Mouse (Mus musculus): Measurements from ENCODE around the gene Plppr3.

The Plppr3 gene

DNA sequence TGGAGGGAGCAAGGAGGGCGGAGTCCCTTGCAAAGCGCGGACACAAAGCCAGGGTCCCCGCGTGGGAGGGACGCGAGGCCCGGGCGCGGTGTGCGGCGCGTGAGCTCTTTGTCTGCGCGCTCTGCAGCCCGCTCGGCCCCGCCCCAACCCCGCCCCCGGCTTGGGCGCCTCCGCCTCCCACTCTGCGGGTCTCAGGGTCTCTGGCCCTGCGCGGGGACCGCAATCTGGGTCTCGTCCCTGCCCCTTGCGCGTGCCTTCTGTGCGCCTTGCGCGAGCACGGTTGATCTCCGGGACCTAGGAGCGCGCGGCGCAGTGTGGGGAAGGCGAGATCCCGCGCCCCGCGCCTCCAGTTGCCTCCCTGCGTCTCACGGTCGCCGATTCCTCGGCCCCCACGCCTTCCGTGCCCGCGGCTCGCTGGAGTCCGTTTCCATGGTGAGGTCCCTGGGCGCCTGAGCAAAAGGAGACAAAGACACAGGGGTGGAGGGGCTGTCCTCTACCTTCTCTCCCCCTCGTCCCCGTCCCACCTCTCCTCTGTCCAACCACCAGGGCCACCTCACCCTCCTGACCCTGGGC is at the start of gene Plppr3, which contains the start of gene Prtn3:
Gene Plppr3, minus strand, starts transcription at position 345 of the 573 bp plus-strand sequence.
Gene Prtn3, plus strand, starts transcription at position 187 of the 573 bp plus-strand sequence.
- in situ Hi-C loops (cut with MboI; ENCODE audit: low sequenced_read_pairs), result no loop called here

DNA sequence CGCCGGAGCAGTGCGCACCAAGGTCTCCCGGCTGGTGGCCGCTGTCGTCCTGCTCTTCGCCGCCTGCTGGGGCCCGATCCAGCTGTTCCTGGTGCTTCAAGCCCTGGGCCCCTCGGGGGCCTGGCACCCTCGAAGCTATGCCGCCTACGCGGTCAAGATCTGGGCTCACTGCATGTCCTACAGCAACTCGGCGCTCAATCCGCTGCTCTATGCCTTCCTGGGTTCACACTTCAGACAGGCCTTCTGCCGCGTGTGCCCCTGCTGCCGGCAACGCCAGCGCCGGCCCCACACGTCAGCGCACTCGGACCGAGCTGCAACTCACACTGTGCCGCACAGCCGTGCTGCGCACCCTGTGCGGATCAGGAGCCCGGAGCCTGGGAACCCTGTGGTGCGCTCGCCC is 47.1 kb upstream of the Plppr3 start:
- in situ Hi-C loops (cut with MboI; ENCODE audit: low sequenced_read_pairs), result loop anchor here (5.0 kb wide), 1 partner anchor 36 kb away; no protein-coding TSS in a partner anchor

DNA sequence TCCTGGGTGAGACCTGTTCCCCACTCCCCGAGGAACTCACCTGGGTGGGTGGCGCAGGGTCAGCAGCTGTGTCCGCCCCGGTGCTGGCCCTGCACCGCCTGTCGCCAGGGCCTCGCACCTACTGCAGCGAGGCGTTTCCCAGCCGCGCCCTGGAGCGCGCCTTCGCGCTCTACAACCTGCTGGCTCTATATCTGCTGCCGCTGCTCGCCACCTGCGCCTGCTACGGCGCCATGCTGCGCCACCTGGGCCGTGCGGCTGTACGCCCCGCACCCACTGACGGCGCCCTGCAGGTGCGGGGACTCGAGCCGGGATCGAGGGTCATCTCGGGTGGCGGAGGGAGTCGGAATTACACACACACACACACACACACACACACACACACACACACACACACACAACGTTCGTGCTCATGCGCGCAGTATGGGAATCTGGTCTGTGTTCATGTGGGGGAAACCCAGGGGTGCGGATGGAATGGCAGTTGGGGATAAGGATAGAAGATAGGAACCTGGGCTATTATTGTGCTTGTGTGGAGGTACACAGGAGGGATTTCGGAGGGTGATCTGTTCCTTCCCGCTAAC is 46.6 kb upstream of the Plppr3 start, which contains the start of gene R3hdm4:
Gene R3hdm4, minus strand, starts transcription at position 251 of the 578 bp plus-strand sequence.
- in situ Hi-C loops (cut with MboI; ENCODE audit: low sequenced_read_pairs), result loop anchor here (5.0 kb wide), 1 partner anchor 36 kb away; no protein-coding TSS in a partner anchor

DNA sequence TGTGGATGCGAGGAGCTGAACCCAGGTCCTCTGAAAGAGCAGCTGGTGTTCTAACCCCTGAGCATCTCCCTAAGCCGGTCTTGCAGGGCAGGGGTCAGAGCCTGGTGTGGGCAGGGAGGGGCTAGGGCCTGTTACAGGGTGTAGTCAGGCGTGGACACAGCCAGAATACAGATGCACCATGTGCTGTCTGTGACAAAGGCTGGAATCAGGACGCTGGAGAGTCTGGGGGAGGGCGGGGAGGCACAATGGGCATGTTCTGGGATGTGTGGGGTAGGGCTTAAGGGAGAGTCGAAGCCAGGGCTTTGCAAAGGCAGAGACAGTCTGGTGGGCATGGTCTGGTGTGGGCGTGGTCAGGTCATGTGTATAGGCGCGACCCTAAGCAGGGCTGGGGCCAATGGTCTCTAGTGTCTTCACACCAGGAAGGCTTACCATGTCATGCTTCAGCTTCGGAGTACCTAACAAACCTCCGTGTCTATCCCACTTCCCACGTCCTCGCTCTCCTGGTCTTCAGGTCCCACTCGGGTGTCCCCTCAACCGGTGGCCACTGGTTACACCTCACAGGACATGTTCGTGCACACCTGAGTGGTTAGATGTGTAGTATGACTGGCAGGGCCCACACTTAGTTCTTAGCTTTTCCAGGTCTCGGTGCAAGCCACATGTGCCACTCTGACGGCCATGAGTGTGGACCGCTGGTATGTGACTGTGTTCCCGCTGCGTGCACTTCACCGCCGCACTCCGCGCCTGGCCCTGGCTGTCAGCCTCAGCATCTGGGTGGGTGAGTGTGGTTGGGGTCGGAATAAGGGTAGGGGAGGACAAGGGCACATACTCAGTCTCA is 45.8 kb upstream of the Plppr3 start:
- in situ Hi-C loops (cut with MboI; ENCODE audit: low sequenced_read_pairs), result loop anchor here (5.0 kb wide), 1 partner anchor 37 kb away; no protein-coding TSS in a partner anchor

DNA sequence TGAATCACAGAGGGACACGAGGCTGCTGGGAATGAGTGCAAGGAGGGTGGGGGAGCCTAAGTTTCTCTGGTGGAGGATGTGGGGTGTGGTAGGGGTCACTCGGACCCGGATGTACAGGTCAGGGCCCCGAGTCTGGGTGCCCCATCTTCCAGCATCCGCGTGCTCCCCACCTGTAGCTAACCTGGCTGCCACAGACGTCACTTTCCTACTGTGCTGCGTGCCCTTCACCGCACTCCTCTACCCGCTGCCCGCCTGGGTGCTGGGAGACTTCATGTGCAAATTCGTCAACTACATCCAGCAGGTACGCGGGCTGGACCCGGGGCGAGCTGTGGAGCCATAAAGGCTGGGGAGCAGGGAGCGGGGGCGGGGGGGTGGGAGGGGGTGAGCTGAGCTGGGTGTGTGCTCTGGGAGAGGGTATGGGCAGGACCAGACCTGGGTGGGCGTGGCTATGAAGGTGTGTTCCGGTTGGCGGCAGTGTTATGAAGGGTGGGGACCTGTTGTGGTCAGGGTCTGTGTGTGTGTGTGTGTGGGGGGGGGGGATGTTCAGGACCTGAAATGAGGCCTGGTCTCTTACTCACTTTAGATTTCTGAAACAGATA is 44.9 kb upstream of the Plppr3 start:
- in situ Hi-C loops (cut with MboI; ENCODE audit: low sequenced_read_pairs), result no loop called here

DNA sequence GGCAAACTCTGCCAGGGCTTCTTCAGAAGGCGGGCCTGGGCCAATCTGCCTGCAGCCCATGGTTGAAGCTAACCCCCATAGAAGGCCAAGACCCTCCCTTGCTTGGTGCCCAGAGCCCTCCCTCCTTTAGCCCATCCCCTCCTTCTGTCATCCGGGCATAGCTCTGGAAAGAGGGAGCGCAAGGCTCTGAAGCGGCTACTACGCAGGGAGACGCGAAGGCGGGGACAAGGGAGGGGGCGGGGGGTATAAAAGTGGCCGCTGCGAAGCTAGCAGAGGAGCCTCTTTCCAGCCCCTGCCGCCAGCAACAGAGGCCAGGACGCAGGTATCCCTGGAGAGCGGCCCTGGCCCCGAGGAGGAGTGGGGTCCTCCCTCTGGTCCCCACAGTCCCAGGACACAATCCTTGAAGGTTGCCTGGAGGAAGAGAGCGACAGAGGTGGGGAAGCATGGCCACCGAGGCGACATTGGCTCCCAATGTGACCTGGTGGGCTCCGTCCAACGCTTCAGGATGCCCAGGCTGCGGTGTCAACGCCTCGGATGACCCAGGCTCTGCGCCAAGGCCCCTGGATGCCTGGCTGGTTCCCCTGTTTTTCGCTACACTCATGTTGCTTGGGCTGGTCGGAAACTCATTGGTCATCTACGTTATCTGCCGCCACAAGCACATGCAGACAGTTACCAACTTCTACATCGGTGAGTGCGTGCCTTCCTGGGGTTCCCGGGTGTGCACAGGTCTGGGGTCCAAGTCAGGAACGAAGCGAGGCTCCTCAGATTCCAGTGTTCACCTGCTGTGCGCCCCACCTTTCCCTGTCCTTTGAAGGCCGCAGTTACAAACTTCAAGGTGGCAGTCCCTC is 44.0 kb upstream of the Plppr3 start:
- in situ Hi-C loops (cut with MboI; ENCODE audit: low sequenced_read_pairs), result no loop called here

DNA sequence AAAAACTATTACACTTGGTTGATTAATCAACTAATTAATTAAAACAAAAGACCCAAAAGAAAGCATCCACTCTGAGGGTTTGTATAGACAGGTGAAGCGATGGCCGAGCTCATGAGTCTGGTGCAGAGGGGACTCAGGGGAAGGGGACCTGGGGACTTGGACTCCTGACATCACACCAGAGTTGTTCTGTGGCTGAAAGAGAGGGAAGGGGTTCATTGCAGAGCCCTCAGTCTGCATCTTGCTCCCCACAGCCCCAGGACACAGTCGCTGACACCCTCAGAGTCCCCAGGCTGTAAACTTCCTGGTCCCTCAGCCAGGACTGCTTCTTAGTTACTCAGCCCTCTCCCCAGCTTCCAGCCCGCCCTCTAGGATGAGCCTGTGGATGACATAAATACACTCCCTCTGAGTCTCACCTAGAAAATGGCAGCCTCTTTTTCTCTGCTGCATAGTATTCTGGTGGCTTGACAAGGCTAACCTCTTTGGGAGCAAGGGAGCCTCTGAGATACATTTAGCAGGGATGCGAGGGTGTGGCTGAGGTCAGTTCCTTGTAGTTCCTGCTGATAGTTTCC is 43.2 kb upstream of the Plppr3 start:
- in situ Hi-C loops (cut with MboI; ENCODE audit: low sequenced_read_pairs), result no loop called here

DNA sequence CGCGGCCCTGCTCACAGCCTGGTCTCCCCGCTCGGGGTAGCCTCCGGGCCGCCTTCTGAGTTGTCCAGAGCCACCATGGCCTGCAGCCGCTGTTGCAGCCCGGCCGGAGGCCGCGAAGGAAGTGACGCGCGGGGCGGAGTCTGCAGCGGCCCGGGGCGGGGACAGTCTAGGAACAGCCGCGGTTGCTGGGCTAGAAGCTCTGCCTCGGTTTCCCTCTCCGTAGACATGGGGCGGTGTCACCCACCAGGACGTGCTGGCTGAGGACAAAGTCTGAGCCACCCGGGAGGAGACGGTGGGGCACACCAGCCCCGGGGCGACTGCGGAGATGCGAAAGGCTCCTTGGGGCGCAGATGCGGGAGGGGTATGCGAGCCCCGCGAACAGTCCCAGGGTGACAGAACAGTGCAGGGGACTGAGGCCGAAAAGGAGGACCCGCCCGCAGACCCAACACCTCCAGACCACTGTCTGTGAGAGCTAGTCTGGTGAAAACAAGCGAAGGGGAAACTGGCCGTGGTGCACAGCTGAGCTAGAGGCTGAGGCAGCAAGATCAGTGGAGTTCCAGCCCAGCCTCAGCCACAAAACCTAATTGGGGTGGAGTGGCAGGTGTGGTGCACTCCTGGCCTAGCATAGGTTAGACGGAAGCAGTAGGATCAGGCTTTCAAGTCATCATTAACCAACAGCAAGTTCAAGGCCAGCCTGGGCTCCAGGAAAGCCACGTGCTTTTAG is 42.5 kb upstream of the Plppr3 start, which contains the start of gene Kiss1r:
Gene Kiss1r, plus strand, starts transcription at position 164 of the 724 bp plus-strand sequence.
- in situ Hi-C loops (cut with MboI; ENCODE audit: low sequenced_read_pairs), result no loop called here

DNA sequence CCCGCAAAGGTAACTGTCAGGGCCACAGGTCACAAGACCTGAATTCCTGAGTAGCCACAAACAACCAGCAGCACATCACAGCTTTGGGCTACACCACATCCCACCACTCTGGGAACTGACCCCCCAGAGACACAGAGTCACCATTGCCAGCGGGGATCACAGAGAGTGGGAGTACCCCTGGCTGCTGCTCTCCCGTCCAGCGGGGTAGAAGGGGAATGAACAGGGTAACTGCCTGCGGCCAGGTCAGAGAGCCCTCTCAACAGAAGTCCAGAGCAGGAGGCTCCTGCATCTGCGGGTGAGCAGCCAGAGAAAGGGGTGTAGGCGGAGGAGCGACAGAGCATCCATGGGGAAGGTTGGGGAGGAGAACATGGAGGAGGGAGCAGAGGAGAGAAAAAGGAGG is 41.6 kb upstream of the Plppr3 start:
- in situ Hi-C loops (cut with MboI; ENCODE audit: low sequenced_read_pairs), result no loop called here

DNA sequence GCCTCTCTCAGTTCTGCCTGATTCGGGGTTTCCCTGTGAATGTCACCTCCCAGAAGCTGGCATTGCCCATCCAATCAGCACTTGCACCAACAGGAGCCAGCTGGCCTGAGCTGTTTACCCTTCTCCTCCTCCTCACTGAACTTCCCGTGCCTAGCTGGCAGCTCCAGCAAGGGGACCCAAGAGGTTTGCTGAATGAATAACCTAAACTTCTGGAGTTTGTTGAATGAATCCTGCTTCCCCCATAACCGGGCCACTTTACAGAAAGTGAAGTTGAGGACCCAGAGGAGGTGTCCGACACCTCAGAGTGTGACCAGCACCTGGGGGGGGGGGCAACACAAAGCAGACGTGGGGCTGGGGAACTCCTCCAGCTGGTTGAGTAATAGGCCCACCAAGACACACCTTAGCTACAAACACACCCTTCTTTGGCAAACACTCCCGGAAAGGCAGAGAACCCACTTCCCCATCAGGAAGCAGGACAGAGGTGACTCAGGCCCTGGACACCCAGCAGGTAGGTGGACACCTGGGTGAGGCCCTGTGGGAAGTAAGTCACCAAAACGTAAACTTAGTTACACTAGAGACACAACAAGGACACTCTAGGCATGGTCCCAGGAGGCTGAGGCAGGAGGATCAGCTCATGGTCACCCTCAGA is 40.6 kb upstream of the Plppr3 start:
- in situ Hi-C loops (cut with MboI; ENCODE audit: low sequenced_read_pairs), result no loop called here

DNA sequence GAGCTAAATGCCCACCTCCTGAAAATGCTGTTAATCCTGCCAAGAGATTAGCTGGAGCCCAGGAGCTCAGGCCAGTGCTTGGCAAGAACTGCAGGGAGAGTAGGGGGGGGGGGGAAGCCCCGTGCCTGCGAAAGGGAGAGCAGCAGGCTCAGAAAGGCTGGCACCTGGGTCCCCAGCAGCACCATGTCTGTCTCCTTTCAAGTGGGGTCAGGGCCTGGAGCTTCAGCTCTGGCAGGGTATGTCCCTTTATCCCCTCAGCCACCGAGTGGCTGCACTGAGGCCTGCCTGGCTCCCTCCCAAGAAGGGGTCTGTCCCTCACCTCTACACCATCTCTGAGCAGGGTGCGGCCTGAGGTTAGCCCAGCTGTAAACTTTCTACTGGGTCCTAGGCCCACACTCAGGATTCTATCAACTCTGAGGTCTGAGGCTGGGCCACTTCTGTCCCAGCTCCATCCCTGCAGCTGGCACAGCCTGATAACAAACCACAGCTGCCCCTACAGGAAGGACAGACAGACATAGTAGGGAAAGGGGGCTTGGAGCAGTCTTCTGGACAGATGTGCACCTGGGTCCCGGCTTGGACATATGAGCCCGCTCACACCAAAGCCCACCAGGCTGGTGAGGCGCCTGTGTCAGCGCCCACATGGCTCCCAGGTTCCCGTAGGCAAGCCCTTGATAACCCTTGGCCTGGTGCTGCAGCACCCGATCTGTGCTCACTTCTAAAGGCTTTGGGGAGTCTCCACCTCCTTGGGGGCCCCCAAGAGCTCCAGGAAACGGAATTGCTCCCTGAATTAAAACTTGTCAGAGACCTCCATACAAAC is 39.9 kb upstream of the Plppr3 start:
- in situ Hi-C loops (cut with MboI; ENCODE audit: low sequenced_read_pairs), result no loop called here

DNA sequence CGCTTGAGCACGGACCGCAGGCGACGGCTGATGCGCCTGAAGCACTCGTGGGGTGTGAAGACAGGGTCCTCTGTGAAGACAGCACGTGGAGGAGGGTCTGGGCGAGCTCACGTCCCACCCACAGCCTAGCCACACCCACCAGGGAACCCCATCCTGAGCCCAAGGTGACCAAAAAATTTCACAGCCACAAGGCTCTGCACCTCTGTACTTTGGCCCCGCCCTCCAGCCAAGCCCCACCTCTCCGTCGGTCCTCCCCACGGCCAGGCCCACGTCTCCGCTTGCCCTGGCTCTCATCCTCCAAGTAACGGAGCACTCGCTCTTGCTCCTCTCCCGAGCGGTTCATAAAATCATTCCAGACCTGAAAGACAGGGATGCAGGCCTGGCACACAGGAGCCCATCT is 38.0 kb upstream of the Plppr3 start:
- in situ Hi-C loops (cut with MboI; ENCODE audit: low sequenced_read_pairs), result no loop called here

DNA sequence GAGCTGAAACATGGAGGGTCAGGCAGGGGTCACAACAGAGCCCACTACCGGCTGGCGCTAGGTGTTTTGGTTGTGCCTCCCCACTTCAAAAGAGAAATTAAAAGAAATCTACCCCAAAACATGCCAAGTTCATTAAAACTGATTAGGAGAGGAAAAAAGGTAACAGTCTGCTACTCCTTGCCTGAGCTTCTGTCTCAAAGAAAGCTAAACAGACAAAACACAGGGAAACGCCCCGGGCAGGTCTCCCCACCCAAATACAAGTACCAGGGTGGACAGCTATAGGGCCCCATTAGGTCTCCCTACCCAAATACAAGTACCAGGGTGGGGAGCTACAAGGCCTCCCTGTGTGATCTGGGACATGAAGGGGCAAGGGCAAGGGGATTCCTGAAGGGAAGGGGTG is 36.1 kb upstream of the Plppr3 start, which contains the start of gene Gm26602:
Gene Gm26602, plus strand, starts transcription at position 301 of the 400 bp plus-strand sequence.
- in situ Hi-C loops (cut with MboI; ENCODE audit: low sequenced_read_pairs), result no loop called here

DNA sequence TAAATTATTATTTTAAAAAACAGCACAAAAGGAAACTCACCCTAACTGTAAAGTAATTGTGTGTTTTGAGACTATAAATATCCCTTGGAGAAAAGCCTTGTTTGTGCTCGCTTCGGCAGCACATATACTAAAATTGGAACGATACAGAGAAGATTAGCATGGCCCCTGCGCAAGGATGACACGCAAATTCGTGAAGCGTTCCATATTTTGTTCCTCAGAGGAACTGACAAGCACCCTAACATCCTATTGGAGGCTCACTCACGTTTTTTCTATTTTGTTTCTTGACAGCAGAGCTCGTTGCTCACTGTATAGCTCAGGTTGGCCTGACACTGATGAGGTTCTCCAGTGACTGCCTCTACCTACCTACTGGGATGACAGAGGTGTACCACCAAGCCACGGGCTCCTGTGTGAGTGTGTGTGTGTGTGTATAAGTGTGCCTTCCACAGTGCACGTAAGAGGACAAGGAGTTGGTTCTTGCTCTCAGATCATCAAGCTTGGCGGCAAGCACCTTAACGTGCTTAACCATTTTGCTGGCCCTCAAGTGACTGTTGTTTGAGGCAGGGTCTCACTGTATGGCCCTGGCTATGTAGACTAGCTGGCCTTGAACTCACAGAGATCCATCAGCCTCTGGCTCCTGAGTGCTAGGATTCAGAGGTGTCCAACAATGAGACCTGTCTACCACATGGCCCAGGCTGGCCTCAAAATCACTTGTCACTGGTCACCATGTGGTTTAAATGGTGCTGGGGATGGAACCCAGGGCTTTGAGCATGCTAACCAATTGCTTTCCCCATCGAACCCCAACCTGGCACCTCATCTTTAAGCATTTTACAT is 34.9 kb upstream of the Plppr3 start:
- in situ Hi-C loops (cut with MboI; ENCODE audit: low sequenced_read_pairs), result no loop called here

DNA sequence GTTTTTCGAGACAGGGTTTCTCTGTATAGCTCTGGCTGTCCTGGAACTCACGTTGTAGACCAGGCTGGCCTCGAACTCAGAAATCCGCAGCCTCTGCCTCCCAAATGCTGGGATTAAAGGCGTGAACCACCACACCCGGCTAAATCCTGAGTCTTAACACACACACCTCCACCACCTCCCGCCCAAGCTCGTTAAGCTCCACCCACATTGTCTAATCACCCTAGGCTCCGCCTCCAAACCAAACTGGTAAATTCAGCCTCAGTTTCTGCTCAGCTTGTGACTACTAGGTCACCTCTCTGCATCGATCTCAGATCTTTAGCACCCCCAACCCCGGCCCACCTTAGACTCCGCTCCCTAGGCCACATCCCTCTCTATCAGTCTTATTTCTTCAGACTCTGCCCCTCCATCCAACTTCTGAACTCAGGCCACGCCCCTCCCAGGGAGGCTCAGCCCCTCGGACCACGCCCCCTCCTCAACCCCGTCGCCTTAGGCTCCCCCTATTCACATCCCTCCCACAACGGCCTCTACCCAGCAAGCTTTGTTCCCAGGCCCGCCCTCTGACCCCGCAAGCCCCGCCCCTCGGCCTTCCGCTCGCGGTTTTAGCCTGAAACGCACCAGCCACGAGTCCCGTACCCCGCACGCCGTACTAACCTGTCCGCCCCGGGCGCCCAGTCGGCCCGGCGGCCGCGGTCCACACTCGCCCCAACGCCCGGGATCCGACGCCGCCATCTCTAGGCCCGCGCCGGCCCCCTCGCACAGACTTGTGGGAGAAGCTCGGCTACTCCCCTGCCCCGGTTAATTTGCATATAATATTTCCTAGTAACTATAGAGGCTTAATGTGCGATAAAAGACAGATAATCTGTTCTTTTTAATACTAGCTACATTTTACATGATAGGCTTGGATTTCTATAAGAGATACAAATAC is 34.0 kb upstream of the Plppr3 start, which contains the start of gene Med16:
Gene Med16, minus strand, starts transcription at position 757 of the 925 bp plus-strand sequence.
- in situ Hi-C loops (cut with MboI; ENCODE audit: low sequenced_read_pairs), result no loop called here

DNA sequence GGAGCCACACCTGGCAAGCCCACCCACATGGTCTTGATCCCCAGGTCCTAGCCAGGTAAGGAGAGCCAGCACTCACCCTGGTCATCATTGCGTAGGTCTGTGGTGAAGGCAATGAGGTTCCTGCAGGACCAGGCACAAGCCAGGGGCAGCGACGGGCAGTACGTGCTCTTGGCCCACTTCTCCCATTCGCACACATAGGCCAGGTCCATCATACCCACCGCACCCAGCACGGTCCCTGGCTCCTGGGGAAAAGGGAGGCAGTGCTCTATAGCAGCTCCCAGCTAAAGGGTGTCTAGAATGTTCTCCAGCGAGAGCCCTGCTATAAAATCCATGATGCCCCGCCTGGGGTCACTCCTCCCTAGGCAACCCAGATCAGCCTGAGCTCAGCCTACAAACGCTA is 33.0 kb upstream of the Plppr3 start:
- in situ Hi-C loops (cut with MboI; ENCODE audit: low sequenced_read_pairs), result no loop called here

Measured in CH12F3 (cell line).